Mouse (Mus musculus): ENCODE data around the gene Arsa.

- TF ChIP-seq MAFK (IDR thresholded peaks at IDR 0.05; ENCODE audit: borderline replicate concordance, low read depth, low read length) (no peak), CTCF (IDR thresholded peaks at IDR 0.05 in 2 of 3, conservative IDR thresholded peaks at IDR 0.05 in 1 of 3; ENCODE audit: control insufficient read depth in 1 of 3, insufficient read depth in 1 of 3, low read depth in 2 of 3, low read length in 3 of 3, poor library complexity in 1 of 3, severe bottlenecking in 1 of 3) (no peak), MYC (IDR thresholded peaks at IDR 0.05; ENCODE audit: low read depth, low read length) (no peak), USF1 (IDR thresholded peaks at IDR 0.05; ENCODE audit: low read depth, low read length) (no peak), JUND (IDR thresholded peaks at IDR 0.05; ENCODE audit: low read depth, low read length) (no peak), CHD1 (IDR thresholded peaks at IDR 0.05; ENCODE audit: low read depth, low read length) (no peak)
Measured at GRCm38 (mm10) chr15:89461321-89461720, 15.9 kb downstream of the Arsa start.

All from MEL (cell line).